Mouse (Mus musculus) gastrocnemius, postnatal 4 days (tissue): ENCODE measurements around the gene Zfp787. TPM values are rescaled to one million over a fixed set of nuclear protein-coding genes. Genes with fewer than 3 reads are reported as not detected.
A peak's percentile ranks its signal among the peaks of the same experiment; 100 is the strongest.

Experiments
- DNase-seq, 2 experiments: peaks; one replicate each; pipeline ENCODE4 v3.0.0; 2021 to 2022; ENCODE audit warnings: low spot score in 2 of 2, mixed read lengths in 2 of 2
- total RNA-seq, 2 experiments: library from RNA; stranded (reverse); gene quantifications; 2 replicates each; pipeline ENCODE4 v1.2.3; 2021

The Zfp787 gene
- total RNA-seq, 2 experiments from 2014 or later, result 38.9 to 52.0 TPM

DNA sequence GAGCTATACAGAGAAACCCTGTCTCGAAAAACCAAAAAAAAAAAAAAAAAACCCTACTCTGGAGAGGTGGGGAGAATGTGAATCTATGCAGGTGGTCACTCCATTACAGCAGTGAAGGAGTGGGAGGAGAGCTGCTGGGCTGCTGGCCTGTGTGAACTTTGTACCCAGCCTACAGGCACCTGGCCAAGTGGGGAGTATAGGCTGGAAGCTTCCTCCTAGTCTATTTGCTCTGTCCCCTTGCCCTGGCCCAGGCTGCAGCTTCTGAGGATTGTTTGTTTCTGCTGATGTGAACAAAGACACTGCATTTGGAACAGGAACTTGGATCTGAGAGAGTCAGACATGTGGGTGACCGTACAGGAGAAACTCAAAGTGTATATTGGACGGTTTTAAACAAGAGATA lies 13.6 kb upstream of the Zfp787 start:
- DNase-seq, result no peak

- DNase-seq, result no peak
Measured at GRCm38 (mm10) chr7:6164671-6165070, 8.9 kb upstream of the Zfp787 start.

DNA sequence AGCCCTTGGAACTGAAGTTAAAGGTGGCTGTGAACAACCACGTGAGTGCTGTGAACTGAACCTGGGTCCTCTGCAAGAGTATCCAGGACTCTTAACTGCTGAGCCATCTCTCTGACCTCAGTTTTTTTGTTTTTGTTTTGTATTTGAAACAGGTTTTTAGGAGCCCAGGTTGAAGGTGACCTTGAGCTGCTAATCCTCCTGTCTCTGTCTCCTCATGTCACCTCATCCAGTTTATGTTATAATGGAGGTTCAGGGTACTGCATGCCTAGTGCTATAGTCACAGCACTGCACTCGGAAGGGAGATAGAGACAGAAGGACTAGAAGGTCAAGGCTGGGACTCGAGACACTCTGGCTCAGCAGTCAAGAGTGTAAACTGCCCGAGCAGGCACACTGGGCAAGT lies 6.4 kb upstream of the Zfp787 start:
- DNase-seq, result no peak

- no peak for DNase-seq
Measured at GRCm38 (mm10) chr7:6161541-6161940, 5.7 kb upstream of the Zfp787 start.

GRCm38 (mm10) chr7:6159604-6160003 lies 3.8 kb upstream of the Zfp787 start:
- DNase-seq, result no peak

- DNase-seq, result no peak
Measured at GRCm38 (mm10) chr7:6157479-6157878, 1.7 kb upstream of the Zfp787 start.

- DNase-seq, result no peak
Measured at GRCm38 (mm10) chr7:6156901-6157472, 1.2 kb upstream of the Zfp787 start.

DNA sequence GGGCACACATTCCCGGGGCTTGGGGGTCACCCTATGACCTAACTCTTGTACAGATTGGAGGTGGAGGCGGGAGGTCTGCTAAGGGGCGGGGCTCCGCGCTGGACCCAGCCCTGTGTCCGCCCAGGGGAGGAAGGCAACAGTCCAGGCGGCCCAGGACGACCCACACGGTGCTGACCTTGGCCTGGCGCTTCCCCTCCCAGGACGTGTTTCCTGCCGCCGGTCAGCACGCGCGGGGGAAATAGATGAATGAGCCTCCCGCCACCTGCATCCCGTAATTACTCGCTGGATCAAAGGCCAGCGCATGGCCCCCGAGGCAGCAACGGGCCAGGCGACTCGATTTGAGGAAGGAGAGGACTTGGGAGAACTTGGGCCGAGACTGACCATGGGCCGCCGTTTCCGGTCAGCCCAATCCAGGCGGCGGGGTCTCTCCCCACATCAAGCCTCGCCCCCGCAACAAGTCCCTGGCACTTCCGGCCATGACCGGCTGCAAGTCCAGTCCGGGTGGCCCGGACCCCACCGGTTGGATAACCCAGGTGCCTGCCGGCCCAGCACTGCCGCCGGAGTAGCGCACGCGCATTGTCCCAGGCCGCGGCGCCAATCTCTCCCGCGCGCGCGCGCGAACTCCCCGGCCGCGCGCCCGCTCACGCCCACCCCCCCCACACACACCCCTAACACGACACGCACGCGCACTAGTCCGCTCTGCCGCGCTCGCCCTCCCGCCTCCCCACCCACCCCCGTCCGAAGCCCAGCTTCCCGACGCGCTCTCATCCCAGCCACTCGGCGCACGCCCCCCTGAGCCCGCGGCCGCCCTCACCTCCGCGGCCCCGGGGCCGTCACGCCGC lies 545 bp downstream of the Zfp787 start:
- peak; percentile 73 to 86 for DNase-seq

GRCm38 (mm10) chr7:6154164-6154563 lies 1.6 kb downstream of the Zfp787 start:
- DNase-seq, result no peak

- DNase-seq, result no peak
Measured at GRCm38 (mm10) chr7:6153131-6153530, 2.7 kb downstream of the Zfp787 start.

DNA sequence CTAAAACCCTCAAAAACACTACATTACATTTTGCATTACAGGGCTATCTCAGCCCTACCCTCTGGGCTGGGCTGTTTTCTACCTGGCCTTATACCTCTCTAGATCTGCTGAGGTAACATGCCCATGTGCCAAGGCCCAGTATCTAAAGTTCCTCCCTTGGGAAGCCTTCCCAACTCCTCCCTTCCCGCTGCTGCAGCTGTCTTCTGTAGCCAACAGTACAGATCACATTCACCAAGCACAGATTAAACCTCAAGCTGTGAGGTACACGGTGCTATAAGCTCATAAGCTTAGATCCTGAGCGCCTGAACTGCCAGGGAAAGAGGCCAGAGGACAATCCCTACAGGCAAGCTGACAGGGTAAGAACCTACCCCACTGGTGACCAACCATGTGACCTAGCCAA lies 3.8 kb downstream of the Zfp787 start:
- DNase-seq, result no peak

- no peak for DNase-seq
Measured at GRCm38 (mm10) chr7:6151266-6151665, 4.5 kb downstream of the Zfp787 start.

- DNase-seq, result no peak
Measured at GRCm38 (mm10) chr7:6147688-6148087, 8.1 kb downstream of the Zfp787 start.

DNA sequence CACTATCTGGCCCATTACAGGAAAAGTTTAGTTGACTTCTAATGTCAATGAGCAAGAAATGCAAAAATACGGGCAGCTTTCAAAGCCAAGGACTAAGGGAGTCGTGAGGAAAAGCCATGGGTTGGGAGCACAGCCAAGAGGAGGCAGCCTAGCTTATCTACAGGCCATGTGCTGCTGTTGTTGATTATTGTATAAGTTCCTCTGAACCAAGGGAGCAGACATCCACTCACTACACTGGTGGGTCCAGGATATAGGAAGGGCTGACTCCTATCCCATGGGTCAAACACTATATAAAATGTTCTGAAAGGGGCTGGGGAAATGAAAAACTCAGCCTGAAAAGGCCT lies 8.8 kb downstream of the Zfp787 start:
- DNase-seq, result no peak

DNA sequence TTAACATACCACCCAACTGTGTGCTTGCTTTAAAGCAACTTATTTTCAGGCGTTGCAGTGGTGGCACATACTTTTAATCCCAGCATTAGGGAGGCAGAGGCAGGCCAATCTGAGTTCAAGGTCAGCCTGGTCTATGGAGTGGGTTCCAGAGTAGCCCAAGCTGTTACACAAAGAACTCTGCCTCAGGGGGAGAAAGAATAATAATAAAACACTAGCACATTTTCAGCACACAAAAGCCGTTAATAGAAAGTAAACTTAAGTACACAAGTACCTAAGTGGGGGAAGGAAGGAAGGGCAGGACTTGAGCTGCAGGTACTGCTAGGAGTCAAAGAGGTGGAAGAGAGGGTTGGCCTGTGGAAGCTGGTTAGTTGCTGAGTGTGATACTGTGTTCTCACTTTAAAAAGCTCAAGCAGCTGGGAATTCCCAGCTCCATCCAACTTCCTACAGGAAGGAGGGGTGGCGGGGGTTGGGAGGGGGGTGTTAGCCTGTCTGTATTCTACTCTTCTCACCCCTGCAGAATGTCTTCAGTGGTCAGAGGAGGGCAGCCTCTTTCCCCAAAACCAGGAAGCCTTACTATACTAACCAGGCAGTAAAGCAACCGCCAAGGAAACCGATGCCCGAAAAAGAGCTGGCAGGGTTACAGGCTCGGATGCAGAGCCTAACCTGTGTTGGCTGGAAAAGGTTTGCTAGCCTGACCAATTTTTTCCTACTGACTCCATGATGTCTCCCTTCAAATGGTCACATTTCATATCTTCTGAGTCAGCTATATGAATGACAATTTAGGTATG lies 9.4 kb downstream of the Zfp787 start:
- no peak for DNase-seq

GRCm38 (mm10) chr7:6145423-6146188 lies 10.2 kb downstream of the Zfp787 start:
- DNase-seq, result no peak

DNA sequence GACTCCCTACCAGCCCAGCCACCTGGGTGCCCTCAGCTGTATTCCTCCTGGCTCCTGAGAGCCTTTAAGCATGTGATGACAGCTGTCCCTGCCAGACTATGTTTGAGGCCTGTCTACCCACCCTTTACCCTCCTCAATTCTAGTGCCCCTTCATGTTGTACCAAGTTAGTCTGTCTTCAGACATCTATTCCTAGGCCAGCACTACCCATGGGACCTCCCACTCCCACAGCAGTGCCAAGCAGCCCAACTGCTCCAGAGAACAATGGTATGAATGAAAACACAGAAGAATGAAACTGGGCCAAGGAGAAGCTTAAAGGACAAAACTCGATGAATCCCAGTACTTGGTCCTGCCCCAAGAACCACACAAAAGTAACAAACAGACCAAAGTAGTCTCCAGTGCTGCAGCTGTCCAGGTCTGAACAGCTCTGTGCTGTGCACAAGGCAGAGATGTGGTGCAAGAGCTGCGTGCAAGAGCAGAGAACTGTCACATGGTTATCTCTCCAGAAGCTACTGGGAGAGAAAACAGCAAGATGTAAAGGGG lies 11.7 kb downstream of the Zfp787 start:
- DNase-seq, result no peak

DNA sequence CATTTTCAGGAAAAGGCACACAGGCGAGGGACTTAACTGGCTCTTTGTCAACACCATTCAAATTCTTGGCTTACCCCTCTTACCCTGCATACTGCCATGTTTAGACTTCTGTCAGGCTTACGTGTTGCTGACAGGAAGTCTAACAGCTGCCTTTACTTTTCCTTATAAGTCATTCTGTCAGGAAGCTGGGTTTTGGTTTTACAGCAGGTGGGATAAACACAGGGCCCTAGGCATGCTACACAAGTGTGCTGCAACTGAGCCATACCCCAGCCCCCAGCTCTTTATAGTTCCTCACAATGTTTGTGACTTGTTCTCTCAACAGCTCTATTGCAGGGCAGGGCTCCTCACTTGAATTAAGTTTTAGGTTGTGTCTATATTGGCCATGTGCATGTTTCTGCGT lies 16.5 kb downstream of the Zfp787 start:
- DNase-seq, result no peak

- no peak for DNase-seq
Measured at GRCm38 (mm10) chr7:6136497-6136896, 19.3 kb downstream of the Zfp787 start.

- no peak for DNase-seq
Measured at GRCm38 (mm10) chr7:6132646-6133045, 23.2 kb downstream of the Zfp787 start.

- DNase-seq, result no peak
Measured at GRCm38 (mm10) chr7:6130346-6130745, 25.5 kb downstream of the Zfp787 start.
